In the genomic region with DNA sequence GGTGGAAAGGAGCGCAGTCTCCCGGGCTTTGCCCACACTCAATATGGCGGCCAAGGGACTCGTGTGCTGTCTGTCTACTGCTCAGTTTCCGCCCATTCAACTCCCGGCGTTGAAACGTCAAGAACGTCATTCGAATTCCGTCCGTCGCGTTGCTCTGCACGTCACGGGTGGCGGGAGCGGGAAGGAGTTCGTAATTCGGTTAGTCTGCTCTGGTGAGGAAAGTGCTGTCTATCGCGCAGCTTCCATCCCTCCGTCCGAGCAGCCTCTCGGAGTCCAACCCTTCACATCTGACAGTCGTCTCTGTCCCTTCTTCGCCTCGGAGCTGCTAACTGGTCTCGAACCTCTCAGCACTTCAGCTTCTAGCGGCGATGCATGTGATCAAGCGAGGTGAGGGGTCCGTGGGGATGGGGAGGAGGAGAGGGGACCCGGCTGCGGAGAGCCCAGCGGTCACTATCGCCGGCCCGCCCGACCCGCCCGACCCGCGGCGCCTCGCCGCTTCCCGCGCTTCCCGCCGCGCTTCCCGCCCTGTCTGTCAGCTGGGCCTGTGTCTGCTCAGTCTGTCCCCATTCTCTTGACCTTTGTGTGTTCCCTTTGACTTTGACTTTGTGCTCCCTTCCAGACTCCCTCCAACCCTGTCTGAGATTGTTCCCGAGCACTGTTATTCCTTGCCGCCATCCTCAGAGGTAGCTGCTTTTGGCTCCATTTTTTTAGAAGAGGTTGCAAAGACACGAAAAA, we compare ENCODE assay signal across 7 mouse cellular contexts. TPM values are rescaled to one million over a fixed set of nuclear protein-coding genes. Genes with fewer than 3 reads are reported as not detected.
A peak's percentile ranks its signal among the peaks of the same experiment; 100 is the strongest.
DNase-seq lines count a peak whose midpoint lies in the region; ATAC-seq lines count a peak whose summit lies in the region.

A gene (plus strand): TSS at position 39 of the 735 bp plus-strand sequence.

- under 1% methylated on average over 56 of the region's 56 CpGs for WGBS in embryonic facial prominence, embryonic 11.5 days
- under 1% methylated on average over 56 of the region's 56 CpGs for WGBS in limb, embryonic 10.5 days
- WGBS in midbrain, embryonic 13.5 days = under 1% methylated on average over 56 of the region's 56 CpGs

- ATAC-seq in embryonic facial prominence, embryonic 11.5 days (replicated peaks; ENCODE audit: insufficient number of reproducible peaks, low FRiP score, low TSS enrichment, low read depth) = peak; percentile 97
- peak; percentile 99 for ATAC-seq in granulocyte monocyte progenitor cell, adult 5-6 weeks (replicated peaks; ENCODE audit: poor library complexity, severe bottlenecking)
- peak; percentile 99 for ATAC-seq in midbrain, embryonic 13.5 days

- H3K4me1 ChIP-seq in embryonic facial prominence, embryonic 11.5 days (ENCODE audit: control insufficient read depth, insufficient read depth, low read length) = no peaks in the 10 kb centered on the region
- H3K4me1 ChIP-seq in limb, embryonic 10.5 days = peaks cover 18% of the 10 kb centered on the region
- H3K4me1 ChIP-seq in midbrain, embryonic 13.5 days (replicated peaks) = peaks cover 24% of the 10 kb centered on the region

- peak within 1 kb of the TSS; percentile 86 for H3K9ac ChIP-seq in embryonic facial prominence, embryonic 11.5 days (replicated peaks; ENCODE audit: low read length)
- peak within 1 kb of the TSS; percentile 85 for H3K9ac ChIP-seq in midbrain, embryonic 13.5 days (replicated peaks)

- no peaks in the 10 kb centered on the region for H3K27me3 ChIP-seq in embryonic facial prominence, embryonic 11.5 days (ENCODE audit: control insufficient read depth, insufficient read depth, low read length)
- H3K27me3 ChIP-seq in limb, embryonic 10.5 days (ENCODE audit: low read depth, poor library complexity, severe bottlenecking) = peaks cover 15% of the 10 kb centered on the region
- peaks cover 18% of the 10 kb centered on the region for H3K27me3 ChIP-seq in midbrain, embryonic 13.5 days

- no peaks in the 10 kb centered on the region for H3K9me3 ChIP-seq in embryonic facial prominence, embryonic 11.5 days (replicated peaks; ENCODE audit: control insufficient read depth, low read length)
- no peaks in the 10 kb centered on the region for H3K9me3 ChIP-seq in limb, embryonic 10.5 days (replicated peaks)
- no peaks in the 10 kb centered on the region for H3K9me3 ChIP-seq in midbrain, embryonic 13.5 days

- H3K27ac ChIP-seq in embryonic facial prominence, embryonic 11.5 days (replicated peaks; ENCODE audit: low read depth, low read length) = peak within 1 kb of the TSS; percentile 88
- peak within 1 kb of the TSS; percentile 98 for H3K27ac ChIP-seq in limb, embryonic 10.5 days
- peak within 1 kb of the TSS; percentile 69; the same call in 1 of the 2 replicates for H3K27ac ChIP-seq in midbrain, embryonic 13.5 days

- H3K4me3 ChIP-seq in embryonic facial prominence, embryonic 11.5 days (ENCODE audit: low read depth, low read length) = peak within 1 kb of the TSS; percentile 77
- peak within 1 kb of the TSS; percentile 90 for H3K4me3 ChIP-seq in limb, embryonic 10.5 days
- H3K4me3 ChIP-seq in midbrain, embryonic 13.5 days (replicated peaks) = peak within 1 kb of the TSS; percentile 89

- H3K4me2 ChIP-seq in embryonic facial prominence, embryonic 11.5 days (ENCODE audit: low read depth, low read length) = peak within 1 kb of the TSS; percentile 50
- H3K4me2 ChIP-seq in midbrain, embryonic 13.5 days (replicated peaks) = peak within 1 kb of the TSS; percentile 79

- DNase-seq in adrenal gland, postnatal 14 days = peak; percentile 96
- DNase-seq in embryonic facial prominence, embryonic 11.5 days (ENCODE audit: low spot score) = peak; percentile 99
- DNase-seq in kidney, adult 11 months = peak; percentile 94
- peak; percentile 95 for DNase-seq in limb, embryonic 10.5 days (ENCODE audit: low spot score)
- peak; percentile 90 for DNase-seq in spleen, adult 12 weeks (ENCODE audit: low spot score)

- peaks cover 3% of the 10 kb centered on the region; the same call in 1 of the 2 replicates for H3K36me3 ChIP-seq in embryonic facial prominence, embryonic 11.5 days (replicated peaks; ENCODE audit: control insufficient read depth, insufficient read depth, low read depth, low read length)
- H3K36me3 ChIP-seq in limb, embryonic 10.5 days = peaks cover 33% of the 10 kb centered on the region
- peaks cover 22% of the 10 kb centered on the region for H3K36me3 ChIP-seq in midbrain, embryonic 13.5 days

RNA-seq across cellular contexts. Expression of the gene that starts here (rescaled TPM):
- total RNA-seq in adrenal gland, postnatal 14 days (2021) = 41.7 and 42.2 TPM in 2 replicates
- 242 and 246 TPM in 2 replicates for polyA plus RNA-seq in embryonic facial prominence, embryonic 11.5 days (2014; fragmentation: Nextera tagmentation; extraction: Ambion mirVana)
- 171 and 252 TPM in 2 replicates for total RNA-seq in granulocyte monocyte progenitor cell, adult 5-6 weeks (2014; fragmentation: Nextera tagmentation)
- 642 and 757 TPM in 2 replicates for total RNA-seq in granulocyte monocyte progenitor cell, adult 5-6 weeks (2017)
- 269 and 280 TPM in 2 replicates for polyA plus RNA-seq in limb, embryonic 10.5 days (2016; fragmentation: Nextera tagmentation; extraction: Ambion mirVana)
- 85.6 and 86.3 TPM in 2 replicates for polyA plus RNA-seq in midbrain, embryonic 13.5 days (2015; fragmentation: Nextera tagmentation; extraction: Ambion mirVana)

Comparison
In these comparisons a context has a peak if more than half of its experiments do, and no peak if none do; other contexts are left out.
1. Peak in every context shown above with its lines: DNase-seq, ATAC-seq, H3K4me3 ChIP-seq and H3K27ac ChIP-seq.